Mouse (Mus musculus) kidney, adult 2 months (tissue): Measurements from ENCODE around the gene Gps1.

Experiments
- CTCF ChIP-seq: fragments of 200-500 bp; conservative IDR thresholded peaks from 2 replicates; pipeline ENCODE4 v1.5.1; 2011; ENCODE audit warnings: low read depth, mild to moderate bottlenecking, control low read depth, low read length, moderate library complexity, mixed read lengths; ENCODE audit not compliant: insufficient read depth, insufficient read length
- POLR2A ChIP-seq: fragments of 200-500 bp; IDR thresholded peaks from one replicate; pipeline ENCODE4 v1.6.1; 2011; ENCODE audit warnings: low read depth, low read length, control low read depth

GRCm38 (mm10) chr11:120831659-120832440 lies 47.8 kb downstream of the Gps1 start:
- no peak for TF ChIP-seq POLR2A
- TF ChIP-seq CTCF, result no peak
